In the genomic region with DNA sequence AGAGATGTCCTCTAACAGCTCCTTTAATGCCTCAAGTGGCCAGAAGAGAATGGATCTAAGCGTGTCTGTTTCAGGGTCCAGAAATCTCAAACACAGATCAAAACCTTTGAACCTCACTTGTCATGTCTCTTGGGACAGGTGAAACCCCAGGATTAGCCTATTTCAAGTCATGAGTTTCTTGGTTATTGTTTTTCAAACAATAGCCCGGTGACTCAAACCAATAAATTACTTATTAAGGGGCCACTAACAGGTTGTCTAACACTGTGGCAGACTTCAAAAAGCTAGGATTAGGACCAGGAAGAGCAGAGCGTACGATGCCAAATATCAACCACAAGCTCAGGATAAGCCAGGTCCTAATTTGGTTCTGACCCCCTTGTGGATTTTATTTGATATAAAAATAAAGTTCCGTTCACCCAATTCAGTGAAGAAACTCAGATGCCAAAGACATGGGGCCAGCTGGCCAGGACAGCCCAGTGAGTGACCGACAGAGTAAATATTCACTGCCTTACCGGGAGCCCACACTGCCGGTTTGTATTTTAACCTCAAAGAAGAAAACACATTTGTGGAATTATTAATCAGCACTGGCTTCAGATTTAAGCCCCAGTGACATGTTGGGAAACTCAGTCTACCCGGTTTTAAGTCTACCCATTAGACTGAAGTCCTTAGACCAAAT, we compare ENCODE assay signal across 20 mouse cellular contexts. TPM values are rescaled to one million over a fixed set of nuclear protein-coding genes. Genes with fewer than 3 reads are reported as not detected.
DNase-seq lines count a peak whose midpoint lies in the region; ATAC-seq and TF ChIP-seq lines count a peak whose summit lies in the region.
"Had no signal": no experiment of that assay in that cellular context is flagged by ENCODE, and none has a peak within 500 bp of the region (broad histone marks: within the 10 kb centered on the region; RNA-seq: fewer than 3 reads in every experiment).

No protein-coding gene starts in this region.

- no peak overlapping the region for H3K4me3 ChIP-seq in bone marrow macrophage, adult 2 months (ENCODE audit: insufficient read depth, low read length)
- H3K4me3 ChIP-seq: embryonic facial prominence, embryonic 15.5 days; forebrain, embryonic 15.5 days; heart, embryonic 13.5 days; hindbrain, embryonic 13.5 days; midbrain, embryonic 10.5 days had no signal

- intact Hi-C loops in gastrocnemius, postnatal 36 days (cut with DNase I): no loop called here

- DNase-seq in Patski (ENCODE audit: low read depth, low spot score): no peak
- peak; percentile 73 to 79 for DNase-seq in kidney, adult 8-10 months
- DNase-seq in kidney, postnatal 25 days: peak; percentile 58 to 75
- DNase-seq in cerebellum, adult 11-12 months: no peak
- no peak for DNase-seq in retina, postnatal 1 day
- no peak for DNase-seq in gastrocnemius, postnatal 36 days
- DNase-seq: adrenal gland, postnatal 10 days; cerebellum, adult 9-10 months; gastrocnemius, postnatal 14 days; heart, adult 18-20 months; heart, postnatal 14 days; lung, postnatal 10 days had no signal

- H3K4me1 ChIP-seq in bone marrow macrophage, adult 2 months (ENCODE audit: control insufficient read depth, insufficient read depth, low read length): peaks cover 44% of the 10 kb centered on the region

- no peak for TF ChIP-seq POLR2A in bone marrow macrophage, adult 2 months (IDR thresholded peaks at IDR 0.05; ENCODE audit: borderline replicate concordance, low read depth, low read length)

- no peaks in the 10 kb centered on the region for H3K27me3 ChIP-seq in Patski
- H3K27me3 ChIP-seq: embryonic facial prominence, embryonic 15.5 days; forebrain, embryonic 15.5 days; heart, embryonic 13.5 days; hindbrain, embryonic 13.5 days had no signal

- CTCF ChIA-PET in Patski (lab: Charles Lee): interaction anchor here (1.2 to 1.3 kb wide), 2 partner anchors 15 to 98 kb away, joined by 3 to 4 read pairs; no protein-coding TSS in a partner anchor

- no peak for TF ChIP-seq CTCF in Patski (IDR thresholded peaks at IDR 0.05)
- no peak for TF ChIP-seq CTCF in bone marrow macrophage, adult 2 months (IDR thresholded peaks at IDR 0.05; ENCODE audit: low read depth, low read length)

- H3K27ac ChIP-seq in bone marrow macrophage, adult 2 months (ENCODE audit: insufficient read depth, low read depth, low read length): 0 out of 2 replicates have a peak overlapping the region, but pooled peaks have one; percentile 8
- H3K27ac ChIP-seq: embryonic facial prominence, embryonic 15.5 days; forebrain, embryonic 15.5 days; heart, embryonic 13.5 days; hindbrain, embryonic 13.5 days; liver, embryonic 14.5 days; midbrain, embryonic 10.5 days had no signal

- peak; percentile 83 for ATAC-seq in Patski
- ATAC-seq: forebrain, embryonic 15.5 days had no signal

- POLR2A ChIA-PET in Patski (lab: Charles Lee): interaction anchor here (0.9 to 1.9 kb wide), 4 partner anchors 8 to 12 kb away, joined by 3 to 8 read pairs (median 5); no protein-coding TSS in a partner anchor

- in situ Hi-C loops in Patski (cut with MboI; ENCODE audit: low pct_unique_long_range_greater_than_20kb): no loop called here

RNA-seq across cellular contexts. Expression of gene Arid5b, which starts 15.1 kb away (rescaled TPM):
- 70.3 TPM for polyA plus RNA-seq in Patski (2021)
- polyA plus RNA-seq in bone marrow macrophage, adult 2 months (2012; ENCODE audit: insufficient read depth, insufficient read length, missing spikeins): 25.9 and 26.5 TPM in 2 replicates
- 10 to 100 TPM; 13.9 to 17.6 TPM for total RNA-seq in gastrocnemius, postnatal 36 days (2021)
- total RNA-seq: MEL had no signal

Comparison
In these comparisons a context has a peak if more than half of its experiments do, and no peak if none do; other contexts are left out.
1. DNase-seq: peak in kidney, adult 8-10 months (2 of 2) and kidney, postnatal 25 days (2 of 2); none in Patski (single experiment), cerebellum, adult 11-12 months (single experiment), retina, postnatal 1 day (single experiment) and gastrocnemius, postnatal 36 days (0 of 2).